Comparison of ENCODE assay signal across 8 mouse cellular contexts in the genomic region with DNA sequence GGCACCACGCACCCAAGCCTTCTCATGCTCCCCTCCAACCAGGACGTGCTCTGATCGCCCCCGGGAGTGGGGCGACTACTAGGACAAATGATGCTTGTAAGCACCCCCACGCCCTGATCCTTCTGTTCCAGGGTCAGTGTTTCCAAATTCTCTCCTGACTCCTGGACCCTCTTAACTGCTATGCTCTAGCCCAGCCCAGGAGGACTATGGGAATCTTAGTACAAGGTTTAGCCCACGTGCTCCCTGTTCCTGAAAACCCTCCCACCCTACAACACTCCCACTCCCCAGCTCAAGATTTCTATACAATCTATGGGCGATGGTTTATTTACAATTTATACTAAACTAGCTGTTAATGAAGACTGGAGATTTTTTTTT. TPM values are rescaled to one million over a fixed set of nuclear protein-coding genes. Genes with fewer than 3 reads are reported as not detected.
DNase-seq lines count a peak whose midpoint lies in the region; ATAC-seq lines count a peak whose summit lies in the region.

No protein-coding gene starts in this region.

- peaks cover 78% of the 10 kb centered on the region for H3K36me3 ChIP-seq in heart, embryonic 14.5 days (ENCODE audit: control insufficient read depth, insufficient read depth, low read length)
- H3K36me3 ChIP-seq in hindbrain, embryonic 14.5 days (replicated peaks; ENCODE audit: control insufficient read depth, insufficient read depth) = peaks cover 67% of the 10 kb centered on the region
- H3K36me3 ChIP-seq in midbrain, embryonic 12.5 days = peaks cover 77% of the 10 kb centered on the region

- WGBS in heart, embryonic 14.5 days = 17% methylated on average over 8 of the region's 8 CpGs
- WGBS in hindbrain, embryonic 14.5 days = 16% methylated on average over 8 of the region's 8 CpGs
- WGBS in midbrain, embryonic 12.5 days = 14% methylated on average over 8 of the region's 8 CpGs

- no peak overlapping the region for H3K27ac ChIP-seq in heart, embryonic 14.5 days (replicated peaks in 1 of 2; ENCODE audit: control insufficient read depth in 1 of 2, insufficient read depth in 1 of 2, low read depth in 2 of 2, low read length in 2 of 2)
- peak overlapping the region; percentile 97; the same call in 1 of the 2 replicates for H3K27ac ChIP-seq in hindbrain, embryonic 14.5 days
- peak overlapping the region; percentile 97; the same call in 1 of the 2 replicates for H3K27ac ChIP-seq in midbrain, embryonic 12.5 days (replicated peaks)

- DNase-seq in heart, postnatal 14 days = no peak
- no peak for DNase-seq in hindbrain, embryonic 14.5 days (ENCODE audit: low spot score)
- DNase-seq in thymus, postnatal 10 days (ENCODE audit: low spot score in 2 of 2) = no peak
- DNase-seq in adrenal gland, adult 8-10 months = no peak
- DNase-seq in left cerebral cortex, adult 11 months (ENCODE audit: low spot score) = no peak

- peak overlapping the region; percentile 19 to 84; a peak in 3 of 4 replicates for H3K4me3 ChIP-seq in heart, embryonic 14.5 days (ENCODE audit: control insufficient read depth in 1 of 2, insufficient read depth in 1 of 2, low read depth in 1 of 2, low read length in 2 of 2)
- H3K4me3 ChIP-seq in hindbrain, embryonic 14.5 days (replicated peaks; ENCODE audit: low read length) = peak overlapping the region; percentile 67
- peak overlapping the region; percentile 89 for H3K4me3 ChIP-seq in midbrain, embryonic 12.5 days

- ATAC-seq in heart, embryonic 14.5 days (ENCODE audit: insufficient number of reproducible peaks, insufficient read depth, low FRiP score, low read depth) = no peak
- ATAC-seq in activated CD4-positive, CD25-positive, alpha-beta regulatory T cell, adult 4 months = peak; percentile 13
- peak; percentile 42; the same call in 1 of the 2 replicates for ATAC-seq in hindbrain, embryonic 14.5 days (ENCODE audit: low FRiP score)
- peak; percentile 61; the same call in 1 of the 2 replicates for ATAC-seq in midbrain, embryonic 12.5 days (ENCODE audit: low FRiP score, low read depth)

- H3K9ac ChIP-seq in heart, embryonic 14.5 days (ENCODE audit: low read length) = peak overlapping the region; percentile 91
- peak overlapping the region; percentile 95; the same call in 1 of the 2 replicates for H3K9ac ChIP-seq in hindbrain, embryonic 14.5 days
- H3K9ac ChIP-seq in midbrain, embryonic 12.5 days (replicated peaks) = peak overlapping the region; percentile 96; the same call in 1 of the 2 replicates

- intact Hi-C loops in heart, postnatal 14 days (cut with DNase I) = no loop called here

- no peaks in the 10 kb centered on the region for H3K9me3 ChIP-seq in heart, embryonic 14.5 days (ENCODE audit: control insufficient read depth, low read length)
- no peaks in the 10 kb centered on the region for H3K9me3 ChIP-seq in hindbrain, embryonic 14.5 days (ENCODE audit: control insufficient read depth, low read length)
- no peaks in the 10 kb centered on the region for H3K9me3 ChIP-seq in midbrain, embryonic 12.5 days

- H3K4me2 ChIP-seq in heart, embryonic 14.5 days (ENCODE audit: low read length) = peak overlapping the region; percentile 94
- peak overlapping the region; percentile 79 for H3K4me2 ChIP-seq in hindbrain, embryonic 14.5 days (replicated peaks)
- H3K4me2 ChIP-seq in midbrain, embryonic 12.5 days (replicated peaks) = peak overlapping the region; percentile 83

- no peaks in the 10 kb centered on the region for H3K27me3 ChIP-seq in heart, embryonic 14.5 days (ENCODE audit: control insufficient read depth, insufficient read depth, low read length)
- no peaks in the 10 kb centered on the region for H3K27me3 ChIP-seq in hindbrain, embryonic 14.5 days (ENCODE audit: control insufficient read depth, insufficient read depth, low read length)
- no peaks in the 10 kb centered on the region for H3K27me3 ChIP-seq in midbrain, embryonic 12.5 days

- peaks cover 6 to 14% of the 10 kb centered on the region in 2 experiments for H3K4me1 ChIP-seq in heart, embryonic 14.5 days (ENCODE audit: control insufficient read depth in 2 of 2, insufficient read depth in 2 of 2, low read length in 2 of 2)
- H3K4me1 ChIP-seq in hindbrain, embryonic 14.5 days (replicated peaks; ENCODE audit: control insufficient read depth, insufficient read depth, low read length) = peaks cover 17% of the 10 kb centered on the region
- peaks cover 20% of the 10 kb centered on the region for H3K4me1 ChIP-seq in midbrain, embryonic 12.5 days

RNA-seq across cellular contexts. Expression of a gene that starts 0.3 kb away (rescaled TPM):
- polyA plus RNA-seq in heart, embryonic 14.5 days (2014; fragmentation: Nextera tagmentation; extraction: Ambion mirVana) = 17.7 and 18.4 TPM in 2 replicates
- 10 to 100 TPM; 15.2 to 16.6 TPM for total RNA-seq in heart, postnatal 14 days (2021)
- 1 to 10 TPM; 5.5 to 8.5 TPM for polyA plus RNA-seq in activated CD4-positive, CD25-positive, alpha-beta regulatory T cell, adult 4 months (2017; shearing (Covaris generic))
- 24.6 and 25.4 TPM in 2 replicates for polyA plus RNA-seq in hindbrain, embryonic 14.5 days (2014; fragmentation: Nextera tagmentation; extraction: Ambion mirVana)
- polyA plus RNA-seq in midbrain, embryonic 12.5 days (2016; fragmentation: Nextera tagmentation; extraction: Ambion mirVana) = 54.1 and 55.5 TPM in 2 replicates
- 10 to 100 TPM; 22.1 to 34.5 (median 28.6) TPM for total RNA-seq in adrenal gland, adult 8-10 months (2022)

RNA-seq across cellular contexts. Expression of a gene that starts 13.6 kb away (rescaled TPM):
- polyA plus RNA-seq in heart, embryonic 14.5 days (2014; fragmentation: Nextera tagmentation; extraction: Ambion mirVana) = 58.7 and 60.1 TPM in 2 replicates
- total RNA-seq in heart, postnatal 14 days (2021) = 10 to 100 TPM; 31.6 to 33.0 TPM
- 10 to 100 TPM; 63.7 to 68.0 TPM for polyA plus RNA-seq in activated CD4-positive, CD25-positive, alpha-beta regulatory T cell, adult 4 months (2017; shearing (Covaris generic))
- polyA plus RNA-seq in hindbrain, embryonic 14.5 days (2014; fragmentation: Nextera tagmentation; extraction: Ambion mirVana) = 72.2 and 78.1 TPM in 2 replicates
- 77.9 and 83.9 TPM in 2 replicates for polyA plus RNA-seq in midbrain, embryonic 12.5 days (2016; fragmentation: Nextera tagmentation; extraction: Ambion mirVana)
- total RNA-seq in adrenal gland, adult 8-10 months (2022) = 10 to 100 TPM; 60.3 to 74.8 (median 66.3) TPM

RNA-seq across cellular contexts. Expression of a gene that starts 22.1 kb away (rescaled TPM):
- 0.07 TPM in 1 of 2 replicates, not detected in the other for polyA plus RNA-seq in heart, embryonic 14.5 days (2014; fragmentation: Nextera tagmentation; extraction: Ambion mirVana)
- under 1 TPM; 0.32 to 0.38 TPM for total RNA-seq in heart, postnatal 14 days (2021)
- polyA plus RNA-seq in activated CD4-positive, CD25-positive, alpha-beta regulatory T cell, adult 4 months (2017; shearing (Covaris generic)) = not detected
- 0.23 and 0.43 TPM in 2 replicates for polyA plus RNA-seq in hindbrain, embryonic 14.5 days (2014; fragmentation: Nextera tagmentation; extraction: Ambion mirVana)
- 0.08 TPM in 1 of 2 replicates, not detected in the other for polyA plus RNA-seq in midbrain, embryonic 12.5 days (2016; fragmentation: Nextera tagmentation; extraction: Ambion mirVana)
- total RNA-seq in adrenal gland, adult 8-10 months (2022) = under 1 TPM; 0.20 to 0.54 (median 0.46) TPM

RNA-seq across cellular contexts. Expression of a gene that starts 41.6 kb away (rescaled TPM):
- polyA plus RNA-seq in heart, embryonic 14.5 days (2014; fragmentation: Nextera tagmentation; extraction: Ambion mirVana) = 0.09 and 0.18 TPM in 2 replicates
- under 1 TPM in 1 of 2 experiments, not detected in 1; 0.12 TPM for total RNA-seq in heart, postnatal 14 days (2021)
- not detected for polyA plus RNA-seq in activated CD4-positive, CD25-positive, alpha-beta regulatory T cell, adult 4 months (2017; shearing (Covaris generic))
- 0.25 and 0.60 TPM in 2 replicates for polyA plus RNA-seq in hindbrain, embryonic 14.5 days (2014; fragmentation: Nextera tagmentation; extraction: Ambion mirVana)
- 0.21 and 0.24 TPM in 2 replicates for polyA plus RNA-seq in midbrain, embryonic 12.5 days (2016; fragmentation: Nextera tagmentation; extraction: Ambion mirVana)
- total RNA-seq in adrenal gland, adult 8-10 months (2022) = 1 to 10 TPM in 1 of 4 experiments, under 1 TPM in 3; 0.61 to 1.2 (median 0.91) TPM

RNA-seq across cellular contexts. Expression of a gene that starts 45.7 kb away (rescaled TPM):
- 1.1 and 1.6 TPM in 2 replicates for polyA plus RNA-seq in heart, embryonic 14.5 days (2014; fragmentation: Nextera tagmentation; extraction: Ambion mirVana)
- total RNA-seq in heart, postnatal 14 days (2021) = 1 to 10 TPM; 4.0 to 5.5 TPM
- under 1 TPM; 0.19 to 0.25 TPM for polyA plus RNA-seq in activated CD4-positive, CD25-positive, alpha-beta regulatory T cell, adult 4 months (2017; shearing (Covaris generic))
- 5.5 and 6.4 TPM in 2 replicates for polyA plus RNA-seq in hindbrain, embryonic 14.5 days (2014; fragmentation: Nextera tagmentation; extraction: Ambion mirVana)
- polyA plus RNA-seq in midbrain, embryonic 12.5 days (2016; fragmentation: Nextera tagmentation; extraction: Ambion mirVana) = 17.9 and 18.4 TPM in 2 replicates
- 10 to 100 TPM; 11.0 to 13.1 (median 12.0) TPM for total RNA-seq in adrenal gland, adult 8-10 months (2022)

Comparison
In these comparisons a context has a peak if more than half of its experiments do, and no peak if none do; other contexts are left out.
1. H3K27ac ChIP-seq: peak in hindbrain, embryonic 14.5 days (single experiment) and midbrain, embryonic 12.5 days (single experiment); none in heart, embryonic 14.5 days (0 of 2).
2. Peak in every context shown above with its lines, with median percentiles within 50 percentile points of each other: H3K4me2 ChIP-seq, H3K4me3 ChIP-seq and H3K9ac ChIP-seq.